Mouse (Mus musculus): ENCODE data around the gene Fate1.

DNA sequence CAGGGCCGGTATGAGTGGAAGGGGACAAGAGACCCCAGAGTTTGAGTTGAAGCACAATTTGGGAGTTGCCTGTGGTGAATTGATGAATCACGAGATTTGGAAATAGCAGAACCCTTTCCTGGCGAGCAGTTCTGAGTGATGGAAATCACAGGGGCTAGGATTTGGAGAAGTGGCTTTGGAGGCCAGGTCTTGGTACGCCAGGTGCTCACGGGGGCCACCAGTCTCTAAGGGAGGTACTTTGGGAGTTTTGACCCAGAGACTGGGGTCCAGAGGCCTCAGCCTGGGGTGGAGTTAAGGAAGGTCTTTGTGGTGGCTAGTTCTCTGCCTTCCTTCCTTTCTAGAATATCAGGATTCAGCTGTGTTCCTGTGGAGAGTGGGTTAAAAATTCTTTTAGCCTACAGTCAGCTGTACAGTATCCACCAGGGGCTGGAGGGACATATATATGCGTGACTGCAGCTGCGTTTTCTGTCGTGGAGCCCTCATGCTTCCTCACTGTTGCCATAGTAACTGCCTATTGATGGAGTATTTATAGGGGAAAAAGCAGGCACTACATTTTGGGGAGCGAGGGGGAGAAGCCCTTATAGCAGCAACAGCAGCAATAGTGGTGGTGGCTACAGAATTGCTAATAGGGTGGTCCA, 9.4 kb upstream of the Fate1 start:
- TF ChIP-seq CTCF (IDR thresholded peaks at IDR 0.05; ENCODE audit: extremely low read depth, insufficient read depth, insufficient read length, insufficient replicate concordance) (no peak), POLR2A (IDR thresholded peaks at IDR 0.05; ENCODE audit: low read depth, low read length) (no peak)

All from spleen, adult 2 months (tissue).